Mouse (Mus musculus): Measurements from ENCODE around the gene Gm42669. TPM values are rescaled to one million over a fixed set of nuclear protein-coding genes. Genes with fewer than 3 reads are reported as not detected.

The Gm42669 gene
- polyA plus RNA-seq, 1 experiment from 2014 or later, result 0.52 TPM

- Histone ChIP-seq H3K27me3 (no peaks in the 10 kb centered on the region), H3K9ac (replicated peaks) (no peak overlapping the region), H3K9me3 (no peaks in the 10 kb centered on the region), H3K4me1 (no peaks in the 10 kb centered on the region), H3K36me3 (0 out of 2 replicates have a peak, but pooled peaks cover 2% of the 10 kb centered on the region), H3K4me3 (no peak overlapping the region), H3K4me2 (replicated peaks) (no peak overlapping the region), H3K27ac (replicated peaks) (no peak overlapping the region)
- peak; percentile 57; the same call in 1 of the 2 replicates for ATAC-seq (replicated peaks)
- 3% methylated on average over 2 of the region's 2 CpGs for WGBS
Observed at GRCm38 (mm10) chr5:107611224-107611623, 103.8 kb downstream of the Gm42669 start.

- peaks cover 9% of the 10 kb centered on the region for H3K36me3 ChIP-seq
- no peak overlapping the region for H3K27ac ChIP-seq (replicated peaks)
- WGBS, result 90% methylated on average over 6 of the region's 6 CpGs
- no peak overlapping the region for H3K9ac ChIP-seq (replicated peaks)
- H3K4me1 ChIP-seq, result no peaks in the 10 kb centered on the region
- no peaks in the 10 kb centered on the region for H3K27me3 ChIP-seq
- no peak overlapping the region for H3K4me3 ChIP-seq
- H3K4me2 ChIP-seq (replicated peaks), result no peak overlapping the region
- no peaks in the 10 kb centered on the region for H3K9me3 ChIP-seq
- ATAC-seq (replicated peaks), result no peak
Observed at GRCm38 (mm10) chr5:107617986-107618385, 110.6 kb downstream of the Gm42669 start.

DNA sequence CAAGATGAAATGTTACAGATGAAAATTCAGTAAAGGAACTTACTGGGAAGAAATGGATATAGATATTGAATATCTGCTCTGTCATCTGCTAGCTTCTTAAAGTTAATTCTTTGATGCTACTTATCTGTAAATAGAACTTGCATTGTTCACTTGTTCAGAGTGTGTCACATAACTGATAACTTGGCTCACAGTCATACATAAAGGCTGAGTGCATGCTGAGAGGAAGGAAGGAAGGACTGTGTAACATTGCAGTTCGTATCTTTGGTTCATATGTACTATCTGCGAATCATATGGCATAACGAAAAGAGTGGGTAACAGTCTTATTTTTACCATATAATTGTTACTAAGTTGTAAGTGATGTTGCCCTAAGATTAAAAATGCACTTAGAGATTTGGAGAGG is 113.9 kb downstream of the Gm42669 start:
- H3K36me3 ChIP-seq, result peaks cover 12% of the 10 kb centered on the region
- no peak for ATAC-seq (replicated peaks)
- WGBS, result 91% methylated on average over 3 of the region's 3 CpGs

More for the DNA sequence above, 113.9 kb downstream of the Gm42669 start:
- no peaks in the 10 kb centered on the region for H3K9me3 ChIP-seq
- H3K4me1 ChIP-seq, result no peaks in the 10 kb centered on the region
- no peak overlapping the region for H3K4me3 ChIP-seq
- H3K4me2 ChIP-seq (replicated peaks), result no peak overlapping the region
- no peaks in the 10 kb centered on the region for H3K27me3 ChIP-seq
- no peak overlapping the region for H3K9ac ChIP-seq (replicated peaks)
- no peak overlapping the region for H3K27ac ChIP-seq (replicated peaks)

Other genes starting within 250 kb of the Gm42669 start
- gene Tgfbr3, start 218.0 kb upstream of the Gm42669 start, polyA plus RNA-seq (2015; fragmentation: Nextera tagmentation; extraction: Ambion mirVana), result 2.0 and 2.3 TPM in 2 replicates
- 1.6 and 1.7 TPM in 2 replicates for gene Brdt, start 176.5 kb upstream of the Gm42669 start, polyA plus RNA-seq (2015; fragmentation: Nextera tagmentation; extraction: Ambion mirVana)
- gene Ephx4, start 104.9 kb upstream of the Gm42669 start, polyA plus RNA-seq (2015; fragmentation: Nextera tagmentation; extraction: Ambion mirVana), result 6.0 and 7.4 TPM in 2 replicates
- not detected in 2 replicates for gene Lpcat2b, start 76.1 kb upstream of the Gm42669 start, polyA plus RNA-seq (2015; fragmentation: Nextera tagmentation; extraction: Ambion mirVana)
- gene Btbd8, start 69.6 kb upstream of the Gm42669 start, polyA plus RNA-seq (2015; fragmentation: Nextera tagmentation; extraction: Ambion mirVana), result 24.4 and 25.1 TPM in 2 replicates
- gene 1700028K03Rik, start 27.1 kb downstream of the Gm42669 start, polyA plus RNA-seq (2015; fragmentation: Nextera tagmentation; extraction: Ambion mirVana), result 0.19 and 0.31 TPM in 2 replicates
- gene Rpap2, start 89.8 kb downstream of the Gm42669 start, polyA plus RNA-seq (2015; fragmentation: Nextera tagmentation; extraction: Ambion mirVana), result 20.9 and 21.8 TPM in 2 replicates
- 30.3 TPM in 2 replicates for gene Glmn, start 90.3 kb downstream of the Gm42669 start, polyA plus RNA-seq (2015; fragmentation: Nextera tagmentation; extraction: Ambion mirVana)
- gene Gfi1, start 218.4 kb downstream of the Gm42669 start, polyA plus RNA-seq (2015; fragmentation: Nextera tagmentation; extraction: Ambion mirVana), result not detected in 2 replicates